Mouse (Mus musculus): Measurements from ENCODE around the gene Poc1b.

The Poc1b gene

GRCm38 (mm10) chr10:99106703-99107631, at the start of gene Poc1b:
TSS of gene Poc1b (plus strand) at chr10:99107036.
- peak; percentile 92 to 94 for DNase-seq

DNA sequence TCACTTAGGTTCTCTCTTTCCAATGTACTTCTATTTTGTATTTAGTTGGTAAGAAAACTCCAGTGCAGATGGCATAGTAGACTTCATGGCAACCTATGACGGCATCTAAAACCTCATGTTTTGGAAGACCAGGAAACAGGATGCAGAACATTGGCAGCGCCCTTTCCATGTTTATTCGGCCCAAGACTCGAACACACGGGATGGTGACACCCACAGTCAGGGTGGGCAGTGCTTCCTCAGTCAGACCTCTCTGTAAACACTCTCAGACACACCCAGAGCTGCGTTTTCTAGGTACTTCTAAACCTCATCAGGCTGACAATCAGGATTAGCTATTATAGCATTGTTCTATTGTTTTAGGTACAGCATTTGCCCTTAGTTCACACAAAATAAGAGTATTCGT, 46.2 kb upstream of the Poc1b start:
- DNase-seq: no peak

- DNase-seq: peak; percentile 57 to 59
Measured at GRCm38 (mm10) chr10:99061418-99061817, 45.4 kb upstream of the Poc1b start.

DNA sequence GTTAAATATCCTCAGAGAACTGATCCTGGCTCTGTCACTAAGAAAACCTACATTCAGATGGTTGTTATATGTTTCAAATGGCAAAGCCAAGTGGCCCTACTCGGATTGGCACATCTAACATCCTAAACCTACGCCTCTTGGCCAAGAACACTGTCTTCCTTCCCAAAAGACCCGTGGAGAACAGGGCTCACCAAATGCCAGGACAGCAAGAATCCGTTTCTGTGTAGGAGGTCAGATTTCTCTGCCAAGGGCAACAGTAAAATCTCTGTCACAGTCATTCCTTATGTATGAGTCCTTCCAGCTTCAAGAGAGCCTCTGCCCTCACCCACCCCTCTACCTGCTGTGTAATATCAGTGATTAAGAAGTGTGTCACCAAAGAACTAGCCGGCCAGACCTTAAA, 44.3 kb upstream of the Poc1b start:
- peak; percentile 51 to 60 for DNase-seq

- no peak for DNase-seq
Measured at GRCm38 (mm10) chr10:99076113-99076895, 30.5 kb upstream of the Poc1b start.

DNA sequence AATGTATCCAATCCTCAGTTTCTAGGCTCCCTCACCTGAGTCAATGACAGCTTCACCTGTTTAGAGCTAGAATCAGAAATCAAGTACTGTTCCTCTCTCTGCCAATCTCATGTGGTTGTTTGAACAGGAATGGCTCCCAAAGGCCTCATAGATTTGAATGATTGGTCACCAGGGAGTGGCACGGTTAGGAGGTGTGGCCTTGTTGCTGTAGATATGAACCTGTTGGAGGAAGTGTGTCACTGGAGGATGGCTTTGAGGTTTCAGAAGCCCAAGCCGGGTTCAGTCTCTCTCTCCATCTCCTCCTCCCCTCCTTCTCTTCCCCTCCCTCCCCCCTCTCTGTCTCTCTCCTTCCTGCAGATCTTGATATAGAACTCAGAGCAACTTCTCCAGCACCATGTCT, 28.2 kb upstream of the Poc1b start:
- no peak for DNase-seq

DNA sequence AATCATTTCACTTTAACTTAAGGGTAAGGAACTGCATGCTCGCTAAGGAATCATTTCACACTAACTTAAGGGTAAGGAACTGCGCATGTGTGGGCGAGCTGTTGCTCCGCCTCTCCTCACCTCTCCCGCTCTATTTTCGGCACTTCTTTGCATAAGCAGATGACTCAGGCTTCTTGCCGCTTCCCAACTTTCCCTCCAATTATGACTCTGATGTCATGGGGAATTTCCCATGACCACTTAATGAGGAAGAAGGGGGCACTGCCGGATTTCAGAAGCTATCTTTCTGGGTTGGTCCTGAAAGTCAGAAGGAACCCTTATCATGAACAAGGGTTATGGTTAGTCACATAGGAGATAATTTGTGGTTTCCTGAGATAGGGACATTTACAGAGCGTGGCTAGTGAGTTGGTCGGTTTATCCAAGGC, 25.3 kb upstream of the Poc1b start:
- no peak for DNase-seq

- DNase-seq: peak; percentile 81 to 85
Measured at GRCm38 (mm10) chr10:99083431-99084003, 23.3 kb upstream of the Poc1b start.

DNA sequence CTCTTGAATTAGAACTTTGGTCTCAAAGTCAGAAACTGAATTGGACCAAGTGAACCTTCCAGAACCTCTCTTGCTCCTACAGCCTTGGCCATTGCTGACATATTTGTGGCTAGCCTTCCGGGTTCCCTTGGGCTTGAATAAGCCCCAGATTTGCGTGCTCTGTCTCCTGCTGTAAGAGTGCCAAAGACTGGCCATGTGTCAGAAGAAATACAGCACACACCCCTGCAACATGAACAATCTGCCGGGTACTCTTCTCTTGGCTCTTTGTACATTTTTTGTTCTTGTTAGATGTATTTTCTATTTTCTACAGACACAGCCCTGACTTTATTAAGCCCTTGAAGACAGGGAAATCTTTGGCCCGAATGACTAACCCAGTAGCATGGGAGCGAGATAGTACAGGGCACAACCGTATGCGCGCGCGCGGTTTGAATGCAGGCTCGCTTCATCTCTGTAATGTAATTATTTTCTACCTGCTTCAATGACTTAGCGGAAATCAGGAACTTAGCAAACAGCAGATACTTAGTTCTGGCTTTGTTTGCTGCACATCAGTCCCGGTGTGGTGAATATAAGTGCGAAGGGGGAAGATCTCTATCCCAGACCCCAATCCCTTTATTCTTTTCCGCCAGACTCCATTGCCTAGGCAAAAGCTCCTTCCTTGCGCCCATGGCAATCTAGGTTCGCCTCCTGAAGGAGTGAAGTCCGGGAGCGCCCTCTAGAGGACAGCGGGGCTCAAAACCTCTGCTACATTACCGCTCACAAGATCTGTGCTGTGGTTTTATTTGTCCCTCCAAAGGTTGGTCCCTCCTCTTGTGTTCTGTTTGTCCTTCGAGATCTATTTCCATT, 22.2 kb upstream of the Poc1b start:
- DNase-seq: peak; percentile 97 to 98

DNA sequence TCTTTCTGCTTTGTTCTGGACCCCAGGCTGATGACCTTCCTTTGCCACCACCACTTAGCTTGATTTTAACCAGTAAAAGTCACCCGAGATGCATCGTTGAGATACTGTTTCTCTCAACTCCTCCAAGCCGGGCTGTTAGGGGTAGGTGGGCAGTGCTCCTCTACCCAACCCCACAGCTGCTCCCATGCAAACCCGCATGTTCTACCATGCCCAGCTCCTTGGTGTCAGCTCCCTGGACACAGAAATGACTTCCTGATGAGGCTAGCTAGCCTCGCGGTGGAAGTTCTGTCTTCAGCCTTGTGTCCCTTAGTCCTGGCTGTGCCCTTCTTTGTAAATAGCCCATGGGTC, 21.6 kb upstream of the Poc1b start:
- no peak for DNase-seq

DNA sequence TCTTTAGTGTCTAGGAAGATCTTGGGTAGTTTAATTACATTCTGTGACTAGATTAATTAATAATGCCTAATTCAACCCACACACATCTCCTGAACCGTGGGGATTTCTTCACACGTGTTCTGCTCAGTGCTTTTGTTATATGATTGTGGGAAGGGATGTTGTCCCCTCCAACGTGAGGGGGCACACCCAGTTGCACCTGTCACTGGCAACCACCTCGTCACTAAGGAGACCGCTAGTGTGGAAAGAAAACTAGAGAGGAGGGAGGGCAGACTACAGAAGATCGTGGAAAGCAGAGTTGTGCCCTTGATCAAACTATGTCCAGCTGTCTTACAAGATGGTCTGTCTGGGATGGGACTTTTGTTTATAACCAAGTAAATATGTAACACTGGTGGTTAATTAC, 20.8 kb upstream of the Poc1b start:
- DNase-seq: no peak

DNA sequence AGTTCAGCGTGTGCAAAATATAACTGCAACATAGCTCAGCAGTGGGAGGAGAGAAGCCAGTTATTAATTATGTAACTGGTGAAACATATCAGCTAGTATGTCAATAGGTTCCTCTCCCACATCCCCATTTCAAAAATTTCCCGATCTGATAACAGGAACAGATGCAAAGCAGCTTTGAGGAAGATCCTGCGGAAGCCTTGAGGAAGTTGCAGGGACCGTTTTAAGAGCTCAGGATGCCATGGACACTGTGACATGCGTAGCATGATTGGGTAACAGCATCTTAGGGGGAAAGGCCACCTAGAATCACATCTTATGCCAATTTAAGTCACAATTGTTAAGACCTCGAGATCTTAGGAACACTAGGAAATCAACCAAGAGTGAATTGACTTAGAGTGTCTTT, 16.9 kb upstream of the Poc1b start:
- DNase-seq: no peak

- no peak for DNase-seq
Measured at GRCm38 (mm10) chr10:99093364-99093763, 13.5 kb upstream of the Poc1b start.

DNA sequence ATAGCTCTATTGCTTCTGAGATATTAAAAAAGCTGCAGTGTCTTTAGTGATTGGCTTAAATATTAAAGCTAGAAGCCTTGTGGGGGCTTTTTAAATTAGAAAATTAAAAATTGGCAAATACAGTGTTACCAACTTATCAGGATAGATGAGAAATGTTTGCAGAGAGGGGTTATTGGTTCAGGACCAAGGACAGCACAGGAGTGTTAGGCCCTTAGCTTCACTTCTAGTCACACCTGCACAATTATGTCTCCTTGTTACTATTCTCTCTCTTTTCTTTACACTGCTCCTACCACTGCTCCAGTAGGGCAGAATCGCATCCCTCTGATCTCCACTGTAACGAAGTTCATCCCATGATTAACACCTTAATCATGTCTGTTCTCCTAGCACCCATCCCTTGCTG, 11.7 kb upstream of the Poc1b start:
- DNase-seq: no peak

- peak; percentile 59 to 62 for DNase-seq
Measured at GRCm38 (mm10) chr10:99097374-99097773, 9.5 kb upstream of the Poc1b start.

- no peak for DNase-seq
Measured at GRCm38 (mm10) chr10:99105522-99105921, 1.3 kb upstream of the Poc1b start.

DNA sequence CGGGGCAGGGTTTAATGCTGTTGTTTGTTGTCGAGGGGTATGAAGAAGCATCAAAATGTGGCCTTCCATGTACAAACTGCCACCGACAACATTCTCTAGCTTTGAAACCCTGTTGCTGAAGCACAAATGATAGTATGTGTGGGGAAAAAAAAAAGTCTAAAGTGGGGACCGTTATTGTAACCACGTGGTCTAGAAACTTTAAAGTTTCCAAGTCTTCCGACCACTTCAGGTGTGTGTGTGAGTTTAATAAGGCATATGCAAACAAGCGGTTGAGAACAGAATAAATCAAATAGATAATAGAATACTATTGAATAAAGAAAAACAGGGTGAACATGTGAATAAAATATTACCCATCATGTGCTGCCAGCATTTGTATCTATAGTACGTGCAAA, 529 bp upstream of the Poc1b start:
- DNase-seq: no peak

DNA sequence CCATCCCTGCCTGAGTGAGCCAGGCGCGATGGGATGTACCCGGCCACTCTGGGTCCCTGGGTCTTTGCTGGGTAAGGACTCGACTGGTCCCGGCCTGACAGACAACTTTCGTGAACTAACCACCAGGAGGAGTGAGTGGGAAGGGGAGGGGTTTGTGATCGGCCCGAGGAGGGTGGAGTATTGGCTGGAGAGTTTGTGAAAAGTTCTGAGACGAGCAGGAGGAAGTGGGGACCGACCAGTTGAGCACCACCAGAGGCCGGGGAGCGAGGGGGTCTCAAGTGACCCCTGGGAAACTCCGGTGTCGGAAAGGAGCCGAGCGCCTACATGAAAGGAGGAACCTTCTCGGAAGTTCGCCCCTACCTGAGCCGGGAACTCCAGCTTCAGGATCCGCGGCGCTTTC, 1.1 kb downstream of the Poc1b start, which contains the start of gene Galnt4:
Gene Galnt4, plus strand, starts transcription at position 196 of the 400 bp plus-strand sequence.
- DNase-seq: peak; percentile 76 to 79

DNA sequence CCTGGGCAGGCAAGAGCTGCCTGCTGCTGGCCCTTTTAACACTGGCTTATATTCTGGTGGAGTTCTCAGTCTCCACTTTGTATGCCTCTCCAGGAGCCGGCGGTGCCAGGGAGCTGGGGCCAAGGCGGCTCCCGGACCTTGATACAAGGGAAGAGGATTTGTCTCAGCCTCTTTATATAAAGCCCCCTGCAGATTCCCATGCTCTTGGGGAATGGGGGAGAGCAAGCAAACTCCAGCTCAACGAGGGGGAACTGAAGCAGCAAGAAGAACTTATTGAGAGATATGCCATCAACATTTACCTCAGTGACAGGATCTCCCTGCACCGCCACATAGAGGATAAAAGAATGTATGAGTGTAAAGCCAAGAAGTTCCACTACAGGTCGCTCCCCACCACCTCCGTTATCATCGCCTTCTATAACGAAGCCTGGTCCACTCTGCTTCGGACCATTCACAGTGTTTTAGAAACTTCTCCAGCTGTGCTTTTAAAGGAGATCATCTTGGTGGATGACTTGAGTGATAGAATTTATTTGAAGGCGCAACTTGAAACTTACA, 1.7 kb downstream of the Poc1b start:
- DNase-seq: no peak

GRCm38 (mm10) chr10:99113533-99113932, 6.7 kb downstream of the Poc1b start:
- no peak for DNase-seq

DNA sequence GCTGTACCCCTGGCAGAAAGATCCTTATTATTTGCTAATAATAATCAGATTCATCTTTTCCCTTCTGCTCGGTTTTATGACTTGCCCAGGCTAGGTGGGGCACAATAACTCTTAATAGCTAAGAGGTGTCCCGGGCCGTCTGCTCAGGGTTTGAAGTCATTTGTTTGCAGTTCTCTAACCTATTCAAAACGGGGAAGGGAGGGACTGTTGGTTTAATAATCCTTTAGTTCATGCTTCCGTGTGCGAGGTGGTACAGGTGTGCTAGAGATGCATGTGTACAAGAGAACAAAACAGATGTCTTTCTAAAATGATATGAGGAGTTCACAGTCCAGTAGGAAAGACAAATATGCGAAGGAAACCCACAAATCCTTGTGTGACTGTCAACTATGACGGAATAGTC, 7.5 kb downstream of the Poc1b start:
- no peak for DNase-seq
